Mouse (Mus musculus) adipose tissue, adult 10 weeks (tissue): Measurements from ENCODE around the gene Pigr. TPM values are rescaled to one million over a fixed set of nuclear protein-coding genes. Genes with fewer than 3 reads are reported as not detected.

Source experiments
- polyA plus RNA-seq: library from polyadenylated mRNA; stranded (reverse); fragments of 350-450 nt; fragmentation: Illumina TruSeq; extraction: RNeasy Lipid Tissue Mini Kit (QIAGEN cat#74804); gene quantifications from one replicate; pipeline ENCODE4 v1.2.3, GENCODE M21; 2014; ENCODE audit warnings: low read depth, low replicate concordance

Pigr gene
- 0.17 TPM for polyA plus RNA-seq

GRCm38 (mm10) chr1:130826448-130826847, at the start of gene Pigr:
TSS of gene Pigr (plus strand) at chr1:130826684.

DNA sequence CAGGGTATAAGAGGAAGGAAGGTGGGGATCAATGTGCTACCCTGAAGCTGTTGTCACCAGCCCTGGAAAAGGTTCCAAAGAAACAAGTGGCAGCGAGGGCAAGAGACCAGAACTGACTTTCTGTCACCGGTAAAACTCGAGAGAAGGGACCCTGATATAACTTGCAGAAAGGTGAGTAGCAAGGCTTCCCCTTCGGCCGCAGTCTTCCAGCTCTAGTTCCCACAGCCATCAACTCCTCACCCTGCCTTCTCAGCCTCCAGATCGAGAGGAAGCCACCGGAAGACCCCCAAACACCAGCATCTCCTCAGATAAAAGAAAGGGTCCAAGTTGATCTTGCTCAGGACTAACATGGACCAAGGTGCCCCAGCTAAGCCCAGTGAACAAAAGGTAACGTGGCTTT, 25.9 kb upstream of the Pigr start, which contains the start of gene Fcamr:
Gene Fcamr (plus strand): TSS at position 301 of the 400 bp plus-strand sequence.

GRCm38 (mm10) chr1:130865541-130866221, 39.2 kb downstream of the Pigr start, which contains the start of gene Fcmr:
TSS of gene Fcmr (plus strand) at chr1:130865669.

DNA sequence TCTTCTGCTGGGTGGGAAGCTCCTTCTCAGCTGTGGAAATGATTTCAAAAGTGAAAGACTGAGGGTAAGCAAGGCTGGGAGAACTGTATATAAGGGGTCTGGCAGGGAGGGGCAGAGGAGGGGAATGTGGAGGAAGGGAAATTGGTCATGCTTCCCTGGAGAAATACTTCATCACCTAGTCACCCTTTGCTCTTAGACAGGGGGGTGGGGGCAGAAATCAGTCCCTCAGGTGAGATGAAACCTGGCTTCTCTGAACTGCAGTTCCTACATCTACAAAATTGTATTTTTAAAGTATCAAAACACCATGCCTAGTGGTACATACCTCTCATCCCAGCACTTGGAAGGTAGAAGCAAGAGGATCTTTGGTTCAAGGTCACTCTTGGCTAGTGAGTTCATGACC, 60.9 kb downstream of the Pigr start, which contains the start of gene Il24:
Gene Il24 (minus strand): TSS at position 101 of the 400 bp plus-strand sequence.

Other genes starting within 250 kb of the Pigr start
- 1.8 TPM for gene Zp3r, start 197.1 kb upstream of the Pigr start, polyA plus RNA-seq
- gene C4bp, start 165.1 kb upstream of the Pigr start, polyA plus RNA-seq: 695 TPM
- 0.25 TPM for gene Gm29427, start 110.9 kb upstream of the Pigr start, polyA plus RNA-seq
- gene Yod1, start 109.4 kb upstream of the Pigr start, polyA plus RNA-seq: 3.3 TPM
- 25.2 TPM for gene Pfkfb2, start 97.4 kb upstream of the Pigr start, polyA plus RNA-seq
- gene AA986860, start 94.7 kb upstream of the Pigr start, polyA plus RNA-seq: 2.0 TPM
- gene Fcamr, start 25.8 kb upstream of the Pigr start, polyA plus RNA-seq: 1.7 TPM
- 10.3 TPM for gene Fcmr, start 39.0 kb downstream of the Pigr start, polyA plus RNA-seq
- gene Il24, start 60.8 kb downstream of the Pigr start, polyA plus RNA-seq: 0.73 TPM
- gene Il20, start 84.8 kb downstream of the Pigr start, polyA plus RNA-seq: not detected
- gene Il19, start 113.4 kb downstream of the Pigr start, polyA plus RNA-seq: not detected
- gene Il10, start 193.2 kb downstream of the Pigr start, polyA plus RNA-seq: not detected